Mouse (Mus musculus) stomach, postnatal 0 days (tissue): ENCODE measurements around the gene Cfap99. TPM values are rescaled to one million over a fixed set of nuclear protein-coding genes. Genes with fewer than 3 reads are reported as not detected.

Experiments
- ATAC-seq: fragments of 200-750 bp; cut with Nextera tagmentation; 2 replicates; pipeline ENCODE4 v1.8.0; 2017; ENCODE audit not compliant: low FRiP score, low TSS enrichment
- DNase-seq: peaks from one replicate; pipeline ENCODE4 v3.0.0-alpha.2; 2016; ENCODE audit warnings: low spot score
- H3K27ac ChIP-seq: fragments of 300-500 bp; sonication (generic); replicated peaks from 2 replicates; pipeline ENCODE4 v1.5.1; 2014; ENCODE audit warnings: mild to moderate bottlenecking, control low read depth
- H3K27me3 ChIP-seq: fragments of 300-500 bp; sonication (generic); 2 replicates; pipeline ENCODE4 v1.6.1; 2014; ENCODE audit warnings: low read length; ENCODE audit not compliant: control insufficient read depth, insufficient read depth
- H3K36me3 ChIP-seq: fragments of 300-500 bp; sonication (generic); 2 replicates; pipeline ENCODE4 v1.6.1; 2014; ENCODE audit warnings: low read length, mixed read lengths; ENCODE audit not compliant: control insufficient read depth, insufficient read depth
- H3K4me1 ChIP-seq: fragments of 300-500 bp; sonication (generic); replicated peaks from 2 replicates; pipeline ENCODE4 v1.6.1; 2014; ENCODE audit warnings: antibody characterized with exemption; ENCODE audit not compliant: control insufficient read depth, insufficient read depth
- H3K4me2 ChIP-seq: fragments of 300-500 bp; sonication (generic); replicated peaks from 2 replicates; pipeline ENCODE4 v1.6.1; 2014; ENCODE audit warnings: low read depth, mild to moderate bottlenecking, control low read depth, moderate library complexity
- H3K4me3 ChIP-seq: fragments of 300-500 bp; sonication (generic); 2 replicates; pipeline ENCODE4 v1.5.1; 2014; ENCODE audit warnings: low read depth, low read length, control low read depth
- H3K9ac ChIP-seq: fragments of 300-500 bp; sonication (generic); 2 replicates; pipeline ENCODE4 v1.6.1; 2014; ENCODE audit warnings: mild to moderate bottlenecking, low read length, control low read depth, mixed read lengths
- H3K9me3 ChIP-seq: fragments of 300-500 bp; sonication (generic); 2 replicates; pipeline ENCODE4 v1.6.1; 2016; ENCODE audit warnings: low read length; ENCODE audit not compliant: control insufficient read depth
- CTCF ChIP-seq: IDR thresholded peaks from 2 replicates; pipeline ENCODE4 v1.5.1; 2016; ENCODE audit warnings: antibody characterized with exemption, low read depth, mild to moderate bottlenecking, moderate library complexity
- EP300 ChIP-seq: optimal IDR thresholded peaks from 2 replicates; pipeline ENCODE3; 2016; ENCODE audit warnings: antibody characterized with exemption
- WGBS: fragments of 180-500 bp; shearing (Covaris S2); extraction: QIAGEN DNeasy Blood & Tissue Kit; methylation state at CpG from one replicate; pipeline ENCODE4 v1.1.7; 2014; 5-methylcytosine and 5-hydroxymethylcytosine counted together
- polyA plus RNA-seq: library from polyadenylated mRNA; unstranded; fragments of >200 nt; fragmentation: Nextera tagmentation; extraction: Ambion mirVana; gene quantifications from 2 replicates; pipeline ENCODE4 v1.2.1, GENCODE M21; 2015

Gene Cfap99
- polyA plus RNA-seq, 1 experiment from 2014 or later = 0.04 TPM

DNA sequence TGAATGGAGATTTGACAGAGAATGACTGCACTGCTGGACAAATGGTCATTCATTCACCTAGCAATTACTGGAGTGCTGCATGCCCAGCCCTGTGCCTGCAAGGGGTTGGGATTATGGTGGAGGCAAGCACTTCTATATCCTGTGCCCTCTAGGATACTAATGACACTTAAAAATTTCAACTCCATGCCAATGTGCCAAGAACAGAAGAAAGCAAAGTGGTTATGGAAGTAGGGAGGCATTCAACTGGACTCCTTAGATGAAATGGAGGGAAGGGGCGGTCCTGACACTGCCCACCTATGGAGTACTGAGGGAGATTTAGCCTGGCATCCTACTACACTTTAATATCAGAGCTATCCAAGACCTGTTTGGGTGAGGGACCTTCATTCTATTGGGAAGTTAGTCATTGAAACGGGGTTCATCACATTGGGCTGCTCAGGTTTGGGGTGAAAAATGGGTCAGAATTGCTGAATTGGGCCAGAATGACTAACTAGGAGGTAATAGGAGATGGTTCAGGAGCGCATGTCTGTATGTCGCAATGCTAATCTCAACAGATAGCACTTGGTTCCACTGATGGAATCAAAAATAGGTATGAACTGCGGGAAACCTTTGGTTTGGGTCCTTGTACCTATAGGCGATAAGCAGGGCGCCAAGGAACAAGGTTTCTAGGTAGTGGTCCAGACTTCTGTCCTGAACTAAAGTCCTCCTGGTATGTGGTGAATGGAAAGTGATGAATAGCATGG lies 80.3 kb downstream of the Cfap99 start:
- Histone ChIP-seq H3K36me3 (0 out of 2 replicates have a peak, but pooled peaks cover 2% of the 10 kb centered on the region), H3K27ac (peak overlapping the region; percentile 56; the same call in 1 of the 2 replicates), H3K9ac (peak overlapping the region; percentile 71), H3K4me2 (peak overlapping the region; percentile 75), H3K4me3 (peak overlapping the region; percentile 79), H3K27me3 (no peaks in the 10 kb centered on the region), H3K9me3 (no peaks in the 10 kb centered on the region), H3K4me1 (no peaks in the 10 kb centered on the region; the same call in 1 of the 2 replicates)
- TF ChIP-seq CTCF (no peak), EP300 (no peak)
- ATAC-seq = no peak
- DNase-seq = no peak
- WGBS = 66% methylated on average over 7 of the region's 7 CpGs

- peak within 1 kb of the TSS; percentile 82 for H3K27ac ChIP-seq
- H3K9me3 ChIP-seq = no peaks in the 10 kb centered on the region
- H3K9ac ChIP-seq = peak within 1 kb of the TSS; percentile 94
- peak within 1 kb of the TSS; percentile 75 for H3K4me2 ChIP-seq
- H3K4me1 ChIP-seq = no peaks in the 10 kb centered on the region; the same call in 1 of the 2 replicates
- peak; percentile 98 for DNase-seq
- under 1% methylated on average over 56 of the region's 64 CpGs for WGBS
- H3K36me3 ChIP-seq = 0 out of 2 replicates have a peak, but pooled peaks cover 2% of the 10 kb centered on the region
- peak; percentile 100 for ATAC-seq
- peak within 1 kb of the TSS; percentile 79 for H3K4me3 ChIP-seq
- H3K27me3 ChIP-seq = no peaks in the 10 kb centered on the region
- TF ChIP-seq EP300 (no peak), CTCF (no peak)
Observed at GRCm38 (mm10) chr5:34369341-34370021, 81.1 kb downstream of the Cfap99 start, which contains the start of gene Fam193a. Gene Fam193a, plus strand, starts transcription at chr5:34369933.

DNA sequence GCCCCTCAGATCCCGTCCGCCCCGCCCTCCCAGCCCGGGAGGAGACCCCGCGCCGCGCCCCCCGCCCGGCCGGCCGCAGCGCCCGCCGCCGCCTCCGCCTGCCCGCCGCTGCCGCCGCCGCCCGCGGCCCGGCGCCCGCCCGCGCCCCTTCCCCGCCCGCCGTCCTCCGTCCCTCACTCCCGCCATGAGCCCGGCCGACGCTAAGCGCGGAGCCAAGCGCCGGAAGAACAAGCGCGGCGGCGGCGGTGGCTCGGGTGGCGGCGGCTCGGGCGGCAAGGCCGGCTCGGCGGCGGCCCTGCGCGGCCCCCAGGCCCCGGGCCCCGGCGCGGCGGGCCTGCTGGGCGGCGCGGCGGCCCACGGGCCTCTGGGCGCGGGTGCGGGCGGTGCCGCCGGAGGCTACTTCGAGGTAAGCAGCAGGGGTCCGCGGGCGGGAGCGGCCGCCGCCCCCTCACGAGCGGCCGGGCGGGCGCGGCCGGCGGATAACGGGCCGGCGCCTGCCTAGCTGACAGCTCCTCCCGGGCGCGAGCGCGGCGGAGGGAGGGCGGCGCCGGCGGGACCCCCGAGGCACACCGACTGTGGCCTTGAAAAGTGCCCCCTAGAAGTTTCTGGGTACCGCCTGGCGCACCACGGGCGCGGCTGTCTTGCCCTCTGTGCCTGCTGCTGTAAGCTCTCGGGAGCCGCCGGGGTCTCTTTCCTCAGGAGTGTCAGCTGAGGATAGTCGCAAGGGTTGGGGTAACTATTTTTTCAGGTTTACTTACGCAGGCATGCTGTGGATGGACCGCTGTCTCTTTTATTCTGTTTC lies 81.8 kb downstream of the Cfap99 start:
- DNase-seq (peak; percentile 42), ATAC-seq (peak; percentile 8; the same call in 1 of the 2 replicates)
- WGBS = 1% methylated on average over 40 of the region's 114 CpGs

DNA sequence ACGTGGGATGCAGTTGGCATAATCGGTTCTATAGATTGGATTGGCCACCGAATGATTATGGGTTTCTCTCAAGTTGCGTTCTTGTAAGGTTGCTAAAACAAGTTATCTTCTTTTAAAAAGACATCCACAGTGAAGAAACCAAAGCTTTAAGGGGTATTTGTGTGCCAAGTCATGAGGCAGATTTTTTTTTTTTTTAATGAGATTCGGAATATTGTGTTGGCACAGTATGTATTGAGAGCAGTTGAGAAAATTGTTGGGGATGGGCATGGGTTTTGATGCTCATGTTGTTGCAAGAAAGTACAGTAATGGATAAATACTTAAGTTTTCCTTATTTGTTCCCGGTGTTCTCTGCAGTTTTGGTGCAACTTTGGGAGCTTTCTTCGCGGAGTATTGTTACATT lies 82.4 kb downstream of the Cfap99 start:
- Histone ChIP-seq H3K4me2 (peak overlapping the region; percentile 73), H3K4me1 (no peaks in the 10 kb centered on the region; the same call in 1 of the 2 replicates), H3K27me3 (no peaks in the 10 kb centered on the region), H3K27ac (no peak overlapping the region), H3K4me3 (peak overlapping the region; percentile 79), H3K9ac (peak overlapping the region; percentile 94), H3K9me3 (no peaks in the 10 kb centered on the region), H3K36me3 (no peaks in the 10 kb centered on the region)
- TF ChIP-seq CTCF (no peak), EP300 (no peak)
- 22% methylated on average over 8 of the region's 8 CpGs for WGBS
- ATAC-seq = no peak
- DNase-seq = no peak

More for the DNA sequence above, 81.8 kb downstream of the Cfap99 start:
- H3K4me2 ChIP-seq = peak overlapping the region; percentile 73
- no peak for TF ChIP-seq CTCF
- TF ChIP-seq EP300 = no peak
- peak overlapping the region; percentile 94 for H3K9ac ChIP-seq
- H3K36me3 ChIP-seq = no peaks in the 10 kb centered on the region
- H3K27me3 ChIP-seq = no peaks in the 10 kb centered on the region
- peak overlapping the region; percentile 82 for H3K27ac ChIP-seq
- H3K4me1 ChIP-seq = no peaks in the 10 kb centered on the region; the same call in 1 of the 2 replicates
- peak overlapping the region; percentile 79 for H3K4me3 ChIP-seq
- no peaks in the 10 kb centered on the region for H3K9me3 ChIP-seq

GRCm38 (mm10) chr5:34372141-34372540 lies 83.7 kb downstream of the Cfap99 start:
- Histone ChIP-seq H3K9ac (no peak overlapping the region), H3K4me3 (no peak overlapping the region), H3K4me2 (no peak overlapping the region), H3K9me3 (no peaks in the 10 kb centered on the region), H3K27ac (no peak overlapping the region), H3K36me3 (no peaks in the 10 kb centered on the region), H3K27me3 (no peaks in the 10 kb centered on the region), H3K4me1 (no peaks in the 10 kb centered on the region; the same call in 1 of the 2 replicates)
- no peak for DNase-seq
- no peak for TF ChIP-seq EP300
- no peak for TF ChIP-seq CTCF
- ATAC-seq = no peak
